11 mouse cellular contexts compared by ENCODE assay signal in genomic region chr1:87936516-87936915, GRCm38 (mm10).
DNase-seq lines count a peak whose midpoint lies in the region; ATAC-seq and TF ChIP-seq lines count a peak whose summit lies in the region.
"Had no signal": no experiment of that assay in that cellular context is flagged by ENCODE, and none has a peak within 500 bp of the region (broad histone marks: within the 10 kb centered on the region; RNA-seq: fewer than 3 reads in every experiment).

No protein-coding gene starts in this region.

- no peak for ATAC-seq in hindbrain, postnatal 0 days

- peak; percentile 9 for DNase-seq in hindbrain, postnatal 0 days (ENCODE audit: low spot score)
- DNase-seq in hindbrain, embryonic 10.5 days (ENCODE audit: low spot score), result no peak
- peak; percentile 29 for DNase-seq in thymus, postnatal 14 days
- no peak for DNase-seq in thymus, postnatal 4 days
- peak; percentile 13 for DNase-seq in embryo, embryonic 10.5 days (ENCODE audit: low spot score)
- no peak for DNase-seq in B cell, adult 2 months
- no peak for DNase-seq in yolk sac, embryonic 10.5 days (ENCODE audit: low spot score)
- DNase-seq in adrenal gland, postnatal 36 days, result no peak
- DNase-seq: kidney, postnatal 36 days; lung, postnatal 10 days had no signal

- H3K27ac ChIP-seq in hindbrain, postnatal 0 days, result no peak overlapping the region
- H3K27ac ChIP-seq in hindbrain, embryonic 10.5 days, result no peak overlapping the region
- H3K27ac ChIP-seq: embryonic facial prominence, embryonic 15.5 days had no signal

- peak; percentile 61 for TF ChIP-seq CTCF in hindbrain, postnatal 0 days (IDR thresholded peaks at IDR 0.05; ENCODE audit: low read depth)

- no peak overlapping the region for H3K4me2 ChIP-seq in hindbrain, postnatal 0 days (ENCODE audit: low read depth, low read length)
- H3K4me2 ChIP-seq: embryonic facial prominence, embryonic 15.5 days had no signal

- H3K4me3 ChIP-seq in hindbrain, postnatal 0 days (ENCODE audit: low read length), result no peak overlapping the region
- H3K4me3 ChIP-seq in hindbrain, embryonic 10.5 days, result no peak overlapping the region
- H3K4me3 ChIP-seq: embryonic facial prominence, embryonic 15.5 days had no signal

- no peaks in the 10 kb centered on the region for H3K9me3 ChIP-seq in hindbrain, postnatal 0 days (ENCODE audit: low read length)
- H3K9me3 ChIP-seq in hindbrain, embryonic 10.5 days, result no peaks in the 10 kb centered on the region
- H3K9me3 ChIP-seq: embryonic facial prominence, embryonic 15.5 days had no signal

- 49% methylated on average over 2 of the region's 2 CpGs for WGBS in hindbrain, postnatal 0 days
- WGBS in hindbrain, embryonic 10.5 days, result 45% methylated on average over 2 of the region's 2 CpGs

- no peaks in the 10 kb centered on the region for H3K4me1 ChIP-seq in hindbrain, postnatal 0 days (ENCODE audit: insufficient read depth, low read length)
- H3K4me1 ChIP-seq in hindbrain, embryonic 10.5 days (replicated peaks), result peaks cover 4% of the 10 kb centered on the region; the same call in 1 of the 2 replicates
- H3K4me1 ChIP-seq: embryonic facial prominence, embryonic 15.5 days had no signal

- peaks cover 53% of the 10 kb centered on the region for H3K36me3 ChIP-seq in hindbrain, postnatal 0 days (ENCODE audit: insufficient read depth, low read length)
- H3K36me3 ChIP-seq in hindbrain, embryonic 10.5 days, result peaks cover 98% of the 10 kb centered on the region

- H3K27me3 ChIP-seq in hindbrain, postnatal 0 days (ENCODE audit: insufficient read depth, low read length), result no peaks in the 10 kb centered on the region
- no peaks in the 10 kb centered on the region for H3K27me3 ChIP-seq in hindbrain, embryonic 10.5 days (ENCODE audit: insufficient read depth, poor library complexity, severe bottlenecking)
- H3K27me3 ChIP-seq: embryonic facial prominence, embryonic 15.5 days had no signal

- no peak overlapping the region for H3K9ac ChIP-seq in hindbrain, postnatal 0 days (replicated peaks; ENCODE audit: low read length)
- H3K9ac ChIP-seq: embryonic facial prominence, embryonic 15.5 days had no signal

Comparison
In these comparisons a context has a peak if more than half of its experiments do, and no peak if none do; other contexts are left out.
1. DNase-seq: peak in hindbrain, postnatal 0 days (single experiment), thymus, postnatal 14 days (single experiment) and embryo, embryonic 10.5 days (single experiment); none in hindbrain, embryonic 10.5 days (single experiment), thymus, postnatal 4 days (single experiment), B cell, adult 2 months (0 of 2), yolk sac, embryonic 10.5 days (single experiment) and adrenal gland, postnatal 36 days (0 of 2).